Mouse (Mus musculus) bone marrow macrophage, adult 2 months (primary cell): ENCODE data around the gene Gpd2. TPM values are rescaled to one million over a fixed set of nuclear protein-coding genes. Genes with fewer than 3 reads are reported as not detected.

Source experiments
- H3K27ac ChIP-seq: 2 replicates; pipeline ENCODE4 v1.5.1; 2012; ENCODE audit warnings: low read depth, low read length; ENCODE audit not compliant: insufficient read depth
- H3K4me1 ChIP-seq: 2 replicates; pipeline ENCODE4 v1.6.1; 2012; ENCODE audit warnings: low read length; ENCODE audit not compliant: control insufficient read depth, insufficient read depth
- H3K4me3 ChIP-seq: 2 replicates; pipeline ENCODE4 v1.5.1; 2012; ENCODE audit warnings: mild to moderate bottlenecking, low read length, moderate library complexity; ENCODE audit not compliant: insufficient read depth
- CTCF ChIP-seq: IDR thresholded peaks from 2 replicates; pipeline ENCODE4 v1.5.1; 2012; ENCODE audit warnings: low read depth, mild to moderate bottlenecking, low read length, moderate library complexity
- POLR2A ChIP-seq: IDR thresholded peaks from 2 replicates; pipeline ENCODE4 v1.6.1; 2012; ENCODE audit warnings: mild to moderate bottlenecking, low read depth, low read length, borderline replicate concordance
- polyA plus RNA-seq: library from polyadenylated mRNA; stranded (reverse); fragments of >200 nt; gene quantifications from 2 replicates; pipeline ENCODE4 v1.2.4, GENCODE M21; 2012; ENCODE audit not compliant: missing spikeins, insufficient read depth, insufficient read length

The Gpd2 gene
- polyA plus RNA-seq, 1 experiment = 6.9 TPM

DNA sequence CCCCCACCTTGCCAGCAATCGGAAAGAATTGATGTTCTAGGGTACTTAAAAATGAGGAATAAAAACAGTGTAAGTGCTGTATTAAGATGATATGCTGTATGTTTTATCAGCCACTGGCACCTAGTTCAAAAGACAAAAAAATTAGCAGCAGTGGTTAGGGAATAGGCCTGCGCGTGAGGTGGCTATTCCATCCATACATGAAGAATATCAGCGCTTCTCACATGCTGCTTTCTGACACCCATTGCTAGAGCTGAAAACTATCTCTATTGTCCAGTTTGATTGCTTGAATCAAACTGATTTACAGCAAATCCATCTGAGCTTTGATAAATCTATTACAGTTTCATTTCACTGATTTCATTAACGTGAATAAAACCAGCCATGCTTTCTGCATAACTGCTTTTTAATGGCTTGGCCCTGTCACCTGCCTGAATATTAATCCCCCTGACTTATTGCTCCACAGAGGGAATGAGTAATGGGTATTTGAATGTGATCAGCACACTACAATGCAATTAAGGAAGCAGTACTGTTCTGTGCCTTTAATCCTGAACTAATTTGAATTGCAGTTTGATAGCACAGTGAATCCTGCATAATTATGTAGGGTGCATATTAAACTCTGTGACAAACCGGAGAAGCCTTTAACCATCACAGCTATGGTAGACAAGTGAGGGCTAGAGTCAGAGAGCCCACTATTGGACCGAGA lies 137.9 kb downstream of the Gpd2 start:
- Histone ChIP-seq H3K4me3 (no peak overlapping the region), H3K4me1 (no peaks in the 10 kb centered on the region), H3K27ac (no peak overlapping the region)
- no peak for TF ChIP-seq CTCF
- TF ChIP-seq POLR2A = no peak

- no peak for TF ChIP-seq POLR2A
- no peak for TF ChIP-seq CTCF
- Histone ChIP-seq H3K4me3 (no peak overlapping the region), H3K27ac (no peak overlapping the region), H3K4me1 (no peaks in the 10 kb centered on the region)
Observed at GRCm38 (mm10) chr2:57378147-57378889, 140.9 kb downstream of the Gpd2 start.

GRCm38 (mm10) chr2:57384625-57385024 lies 147.2 kb downstream of the Gpd2 start:
- H3K4me3 ChIP-seq = no peak overlapping the region
- no peaks in the 10 kb centered on the region for H3K4me1 ChIP-seq
- no peak for TF ChIP-seq POLR2A
- no peak for TF ChIP-seq CTCF
- no peak overlapping the region for H3K27ac ChIP-seq

GRCm38 (mm10) chr2:57387816-57388215 lies 150.4 kb downstream of the Gpd2 start:
- TF ChIP-seq CTCF (no peak), POLR2A (no peak)
- H3K4me1 ChIP-seq = no peaks in the 10 kb centered on the region
- no peak overlapping the region for H3K27ac ChIP-seq
- H3K4me3 ChIP-seq = no peak overlapping the region

DNA sequence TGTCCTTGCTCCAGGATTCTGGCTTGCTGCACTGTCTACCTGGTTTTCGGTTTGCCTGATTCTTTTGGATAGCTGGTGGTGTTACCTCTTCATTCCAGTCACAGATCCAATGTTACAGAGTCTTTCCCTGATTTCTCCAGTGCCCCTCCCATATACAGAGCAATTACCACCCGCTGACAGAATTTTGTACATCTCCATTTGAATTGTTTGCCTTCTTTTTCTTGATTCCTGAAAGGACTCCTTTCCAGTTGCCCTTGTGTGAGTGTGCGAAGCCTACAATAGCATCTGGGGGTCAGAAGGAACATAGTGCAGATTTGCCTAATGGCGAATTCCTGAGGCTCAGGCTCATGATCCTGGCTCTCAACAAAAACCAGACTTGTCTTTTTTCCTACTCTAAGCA lies 157.6 kb downstream of the Gpd2 start:
- no peak overlapping the region for H3K27ac ChIP-seq
- no peaks in the 10 kb centered on the region for H3K4me1 ChIP-seq
- no peak overlapping the region for H3K4me3 ChIP-seq
- TF ChIP-seq POLR2A (no peak), CTCF (no peak)

- TF ChIP-seq CTCF = no peak
- no peak for TF ChIP-seq POLR2A
- no peak overlapping the region for H3K4me3 ChIP-seq
- H3K4me1 ChIP-seq = no peaks in the 10 kb centered on the region
Observed at GRCm38 (mm10) chr2:57396061-57396460, 158.6 kb downstream of the Gpd2 start.

GRCm38 (mm10) chr2:57397727-57398126 lies 160.3 kb downstream of the Gpd2 start:
- Histone ChIP-seq H3K4me3 (no peak overlapping the region), H3K27ac (no peak overlapping the region), H3K4me1 (no peaks in the 10 kb centered on the region)
- TF ChIP-seq POLR2A = no peak
- no peak for TF ChIP-seq CTCF

More at GRCm38 (mm10) chr2:57396061-57396460, 158.6 kb downstream of the Gpd2 start:
- H3K27ac ChIP-seq = no peak overlapping the region

DNA sequence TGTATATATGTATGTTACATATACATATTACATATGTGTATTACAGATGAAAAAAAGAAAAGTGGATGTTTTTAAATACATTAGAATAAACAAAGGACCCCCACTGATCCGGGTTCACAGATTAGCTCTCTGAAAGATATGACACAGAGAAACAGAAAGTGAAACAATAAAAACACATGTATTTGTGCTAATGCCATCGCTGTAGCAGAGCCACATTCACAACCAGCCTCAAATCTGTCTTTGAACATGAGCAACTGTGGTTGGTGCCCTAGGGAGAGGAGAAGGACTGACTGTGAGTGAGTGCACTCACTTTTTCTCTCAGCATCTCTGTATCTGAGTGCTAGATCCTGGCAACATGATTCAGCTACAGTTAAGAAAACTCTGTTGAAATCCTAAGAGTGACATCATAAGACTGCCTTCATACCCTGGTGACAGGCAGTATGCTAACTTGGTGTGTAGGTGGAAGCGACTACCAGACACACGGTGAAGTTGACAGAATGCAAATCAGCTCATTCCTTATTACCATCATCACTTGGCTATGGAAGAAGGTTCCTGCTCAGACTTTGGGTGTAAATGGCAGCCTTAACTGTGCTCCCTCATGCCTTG lies 170.1 kb downstream of the Gpd2 start:
- Histone ChIP-seq H3K4me1 (peaks cover 2% of the 10 kb centered on the region; the same call in 1 of the 2 replicates), H3K4me3 (peak overlapping the region; percentile 28), H3K27ac (no peak overlapping the region)
- TF ChIP-seq CTCF (no peak), POLR2A (no peak)

DNA sequence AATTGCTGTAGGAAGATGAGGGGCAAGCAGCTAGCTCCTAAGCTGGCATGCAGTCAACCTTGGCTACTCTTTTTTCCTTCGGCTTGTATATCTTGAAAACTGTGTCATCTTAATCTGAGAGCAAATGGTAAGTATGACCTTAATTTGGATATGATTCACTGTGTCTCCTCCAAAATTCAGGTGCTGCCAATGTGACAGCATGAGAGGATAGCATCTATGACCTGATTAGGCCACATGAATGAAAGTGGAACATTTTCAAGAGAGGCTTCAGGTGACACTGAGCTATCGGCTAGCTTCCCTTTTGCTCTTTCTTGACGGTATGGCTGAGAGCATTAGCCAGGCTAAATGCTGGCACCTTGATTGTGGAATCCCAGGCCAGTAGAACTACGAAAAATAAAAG lies 171.0 kb downstream of the Gpd2 start:
- Histone ChIP-seq H3K27ac (no peak overlapping the region), H3K4me3 (no peak overlapping the region), H3K4me1 (peaks cover 2% of the 10 kb centered on the region; the same call in 1 of the 2 replicates)
- TF ChIP-seq CTCF = no peak
- TF ChIP-seq POLR2A = no peak

DNA sequence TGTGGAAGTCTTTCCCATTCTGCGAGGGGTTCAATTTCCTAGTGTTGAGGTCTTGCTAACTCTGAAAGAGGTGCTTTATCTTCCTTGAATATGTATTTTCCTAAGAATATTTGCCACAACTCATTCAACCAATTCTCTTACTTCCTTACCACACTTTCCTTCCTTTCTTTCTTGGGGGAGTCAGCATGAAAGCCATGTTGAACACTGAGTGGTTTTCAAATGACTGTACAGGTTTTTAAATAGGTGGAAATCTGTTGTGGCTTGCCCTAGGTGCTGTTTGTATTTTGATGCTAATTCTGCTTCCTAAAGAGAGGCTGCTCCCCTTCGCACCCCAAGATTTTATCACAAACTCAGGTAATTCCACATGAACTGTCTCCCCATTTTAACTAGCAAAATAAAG lies 174.1 kb downstream of the Gpd2 start:
- Histone ChIP-seq H3K27ac (no peak overlapping the region), H3K4me3 (no peak overlapping the region), H3K4me1 (peaks cover 2% of the 10 kb centered on the region; the same call in 1 of the 2 replicates)
- TF ChIP-seq CTCF (no peak), POLR2A (no peak)
